Comparison of ENCODE assay signal across 9 mouse cellular contexts in genomic region chr16:38758104-38758861, GRCm38 (mm10). TPM values are rescaled to one million over a fixed set of nuclear protein-coding genes. Genes with fewer than 3 reads are reported as not detected.
DNase-seq lines count a peak whose midpoint lies in the region; ATAC-seq and TF ChIP-seq lines count a peak whose summit lies in the region.
"Had no signal": no experiment of that assay in that cellular context is flagged by ENCODE, and none has a peak within 500 bp of the region (broad histone marks: within the 10 kb centered on the region; RNA-seq: fewer than 3 reads in every experiment).

No protein-coding gene starts in this region.

- DNase-seq in adrenal gland, adult 2 months = peak; percentile 39
- DNase-seq in adrenal gland, adult 18-20 months (ENCODE audit: low spot score in 2 of 2) = no peak
- peak; percentile 5 for DNase-seq in lung, adult 2 months
- no peak for DNase-seq in left cerebral cortex, postnatal 14 days (ENCODE audit: low spot score in 2 of 2)
- DNase-seq in embryo, embryonic 10 days (ENCODE audit: low spot score) = no peak
- DNase-seq in cerebellum, adult 11 months = no peak

- H3K4me1 ChIP-seq in bone marrow macrophage, adult 2 months (ENCODE audit: control insufficient read depth, insufficient read depth, low read length) = peaks cover 55% of the 10 kb centered on the region
- peaks cover 2% of the 10 kb centered on the region; the same call in 1 of the 2 replicates for H3K4me1 ChIP-seq in intestine, embryonic 16.5 days (ENCODE audit: control insufficient read depth, insufficient read depth, low read length)
- H3K4me1 ChIP-seq in lung, adult 2 months (ENCODE audit: control insufficient read depth, insufficient read depth, low read length) = peaks cover 23% of the 10 kb centered on the region

- ATAC-seq in intestine, embryonic 16.5 days = peak; percentile 58

- peak; percentile 21; the same call in 1 of the 2 replicates for TF ChIP-seq CTCF in bone marrow macrophage, adult 2 months (IDR thresholded peaks at IDR 0.05; ENCODE audit: low read depth, low read length)
- no peak for TF ChIP-seq CTCF in lung, adult 2 months (IDR thresholded peaks at IDR 0.05; ENCODE audit: insufficient read depth, low read length)

- H3K27me3 ChIP-seq in intestine, embryonic 16.5 days (replicated peaks; ENCODE audit: control insufficient read depth, insufficient read depth, low read length) = no peaks in the 10 kb centered on the region

- H3K36me3 ChIP-seq in intestine, embryonic 16.5 days (ENCODE audit: control insufficient read depth, insufficient read depth, low read length) = 0 out of 2 replicates have a peak, but pooled peaks cover 2% of the 10 kb centered on the region

- TF ChIP-seq POLR2A in bone marrow macrophage, adult 2 months (IDR thresholded peaks at IDR 0.05; ENCODE audit: borderline replicate concordance, low read depth, low read length) = no peak
- TF ChIP-seq POLR2A in lung, adult 2 months (IDR thresholded peaks at IDR 0.05; ENCODE audit: borderline replicate concordance, extremely low read depth, low read depth, low read length) = no peak

- no peak overlapping the region for H3K4me3 ChIP-seq in bone marrow macrophage, adult 2 months (ENCODE audit: insufficient read depth, low read length)
- H3K4me3 ChIP-seq in intestine, embryonic 16.5 days (ENCODE audit: low read length) = no peak overlapping the region
- H3K4me3 ChIP-seq in lung, adult 2 months (replicated peaks; ENCODE audit: extremely low read depth, low read depth, low read length) = no peak overlapping the region
- H3K4me3 ChIP-seq: megakaryocyte, embryonic 14.5 days had no signal

- no peaks in the 10 kb centered on the region for H3K9me3 ChIP-seq in intestine, embryonic 16.5 days (ENCODE audit: control insufficient read depth, low read length)
- H3K9me3 ChIP-seq: megakaryocyte, embryonic 14.5 days had no signal

- no peak overlapping the region for H3K4me2 ChIP-seq in intestine, embryonic 16.5 days (ENCODE audit: low read depth, low read length)

- intact Hi-C loops in left cerebral cortex, postnatal 14 days (cut with DNase I) = no loop called here

- peak overlapping the region; percentile 39 for H3K27ac ChIP-seq in bone marrow macrophage, adult 2 months (ENCODE audit: insufficient read depth, low read depth, low read length)
- H3K27ac ChIP-seq in intestine, embryonic 16.5 days (ENCODE audit: low read length) = 0 out of 2 replicates have a peak overlapping the region, but pooled peaks have one; percentile 41

- no peak overlapping the region for H3K9ac ChIP-seq in intestine, embryonic 16.5 days (ENCODE audit: low read depth, low read length)

- 79% methylated on average over 12 of the region's 12 CpGs for WGBS in intestine, embryonic 16.5 days
- WGBS in lung, adult 2 months = 55% methylated on average over 12 of the region's 12 CpGs

RNA-seq across cellular contexts. Expression of gene B4galt4, which starts 16.2 kb away (rescaled TPM):
- total RNA-seq in adrenal gland, adult 2 months (2021) = 10 to 100 TPM in 1 of 2 experiments, 1 to 10 TPM in 1; 7.6 to 14.3 TPM
- 4.3 and 5.5 TPM in 2 replicates for polyA plus RNA-seq in adrenal gland, adult 2 months (2012; rRNA removed)
- 1 to 10 TPM; 8.3 to 8.7 TPM for total RNA-seq in adrenal gland, adult 18-20 months (2021)
- 8.9 and 9.8 TPM in 2 replicates for polyA plus RNA-seq in bone marrow macrophage, adult 2 months (2012; ENCODE audit: insufficient read depth, insufficient read length, missing spikeins)
- polyA plus RNA-seq in intestine, embryonic 16.5 days (2015; fragmentation: Nextera tagmentation; extraction: Ambion mirVana) = 21.7 and 22.0 TPM in 2 replicates
- 18.0 and 21.4 TPM in 2 replicates for polyA plus RNA-seq in lung, adult 2 months (2012; rRNA removed)
- 10 to 100 TPM; 20.6 to 23.5 TPM for total RNA-seq in left cerebral cortex, postnatal 14 days (2021)

RNA-seq across cellular contexts. Expression of gene Upk1b, which starts 41.8 kb away (rescaled TPM):
- total RNA-seq in adrenal gland, adult 2 months (2021) = 1 to 10 TPM; 1.8 to 3.6 TPM
- polyA plus RNA-seq in adrenal gland, adult 2 months (2012; rRNA removed) = 0.84 and 1.3 TPM in 2 replicates
- 1 to 10 TPM; 1.4 to 3.4 TPM for total RNA-seq in adrenal gland, adult 18-20 months (2021)
- polyA plus RNA-seq in bone marrow macrophage, adult 2 months (2012; ENCODE audit: insufficient read depth, insufficient read length, missing spikeins) = not detected in 2 replicates
- 12.0 and 13.6 TPM in 2 replicates for polyA plus RNA-seq in intestine, embryonic 16.5 days (2015; fragmentation: Nextera tagmentation; extraction: Ambion mirVana)
- 36.4 and 68.1 TPM in 2 replicates for polyA plus RNA-seq in lung, adult 2 months (2012; rRNA removed)
- total RNA-seq in left cerebral cortex, postnatal 14 days (2021) = 1 to 10 TPM in 1 of 2 experiments, under 1 TPM in 1; 0.97 to 1.4 TPM

RNA-seq across cellular contexts. Expression of gene Arhgap31, which starts 45.2 kb away (rescaled TPM):
- 10 to 100 TPM; 19.1 to 23.8 TPM for total RNA-seq in adrenal gland, adult 2 months (2021)
- 7.4 and 7.7 TPM in 2 replicates for polyA plus RNA-seq in adrenal gland, adult 2 months (2012; rRNA removed)
- 10 to 100 TPM; 20.3 to 25.5 TPM for total RNA-seq in adrenal gland, adult 18-20 months (2021)
- polyA plus RNA-seq in bone marrow macrophage, adult 2 months (2012; ENCODE audit: insufficient read depth, insufficient read length, missing spikeins) = 29.1 and 36.1 TPM in 2 replicates
- polyA plus RNA-seq in intestine, embryonic 16.5 days (2015; fragmentation: Nextera tagmentation; extraction: Ambion mirVana) = 5.7 TPM in 2 replicates
- polyA plus RNA-seq in lung, adult 2 months (2012; rRNA removed) = 43.9 and 46.8 TPM in 2 replicates
- total RNA-seq in left cerebral cortex, postnatal 14 days (2021) = 10 to 100 TPM; 19.9 to 20.6 TPM

Comparison
In these comparisons a context has a peak if more than half of its experiments do, and no peak if none do; other contexts are left out.
1. DNase-seq: peak in adrenal gland, adult 2 months (single experiment) and lung, adult 2 months (single experiment); none in adrenal gland, adult 18-20 months (0 of 2), left cerebral cortex, postnatal 14 days (0 of 2), embryo, embryonic 10 days (single experiment) and cerebellum, adult 11 months (single experiment).